Mouse (Mus musculus) liver, embryonic 14.5 days (tissue): ENCODE measurements at regions not wholly inside any gene's neighbourhood (a gene's known extent, or its start where the extent isn't known, plus 50 kb on each side); places are given as distances from the start of the nearest gene placed in this dataset.

Source experiments
- CTCF ChIP-seq: IDR thresholded peaks from 2 replicates; pipeline ENCODE4 v1.5.1; 2016; ENCODE audit warnings: antibody characterized with exemption, low read depth, control low read depth
- EP300 ChIP-seq: IDR thresholded peaks from 2 replicates; pipeline ENCODE4 v1.6.1; 2016; ENCODE audit warnings: antibody characterized with exemption, low read depth

DNA sequence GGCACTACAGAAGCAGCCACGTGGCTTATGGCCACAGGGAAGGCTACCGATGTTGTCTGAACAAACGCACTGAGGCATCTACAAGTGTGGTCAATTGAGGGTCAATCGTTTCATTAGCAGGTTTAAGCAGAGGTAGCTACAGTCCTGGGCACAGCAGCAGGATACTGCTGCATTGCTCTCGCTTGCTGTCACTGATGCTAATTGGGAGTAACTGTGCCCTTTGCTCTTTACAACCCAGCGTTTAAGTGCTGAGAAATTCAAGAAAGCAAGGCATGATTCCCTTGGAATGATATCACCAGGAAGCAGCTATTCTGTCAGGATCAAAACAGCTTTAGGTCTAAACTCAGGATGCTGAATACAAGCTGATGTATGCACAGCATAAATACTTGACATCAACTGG is 56.2 kb upstream of the Atp1a1 start:
- no peak for TF ChIP-seq CTCF
- TF ChIP-seq EP300, result no peak
